Mouse (Mus musculus) heart, postnatal 4 days (tissue): ENCODE data around the gene Cir1. TPM values are rescaled to one million over a fixed set of nuclear protein-coding genes. Genes with fewer than 3 reads are reported as not detected.

Experiments used
- DNase-seq: peaks from one replicate; pipeline ENCODE4 v3.0.0; 2021
- total RNA-seq, 2 experiments: library from RNA; stranded (reverse); gene quantifications; 2 replicates each; pipeline ENCODE4 v1.2.3; 2021

The Cir1 gene
- total RNA-seq, 2 experiments from 2014 or later: 10.8 to 11.1 TPM

DNA sequence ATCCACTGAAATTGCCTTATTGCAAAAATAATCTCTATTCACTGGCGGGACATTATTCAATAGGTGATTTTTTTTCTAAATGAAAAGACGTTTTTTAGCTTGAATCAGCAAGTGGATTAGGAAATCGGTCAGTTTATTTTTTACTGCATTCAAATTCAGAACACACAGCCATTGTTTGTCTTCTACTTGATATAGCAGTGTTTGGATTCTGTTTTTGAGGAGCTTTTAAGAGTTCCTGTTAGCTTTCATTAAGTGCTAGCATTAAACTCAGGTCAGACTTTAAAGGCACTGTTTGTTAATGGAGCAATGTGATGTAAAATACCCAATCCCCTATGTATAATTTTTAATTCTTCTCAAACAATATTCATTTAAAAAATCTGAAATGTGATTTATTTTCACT, 13.7 kb downstream of the Cir1 start:
- DNase-seq: no peak

DNA sequence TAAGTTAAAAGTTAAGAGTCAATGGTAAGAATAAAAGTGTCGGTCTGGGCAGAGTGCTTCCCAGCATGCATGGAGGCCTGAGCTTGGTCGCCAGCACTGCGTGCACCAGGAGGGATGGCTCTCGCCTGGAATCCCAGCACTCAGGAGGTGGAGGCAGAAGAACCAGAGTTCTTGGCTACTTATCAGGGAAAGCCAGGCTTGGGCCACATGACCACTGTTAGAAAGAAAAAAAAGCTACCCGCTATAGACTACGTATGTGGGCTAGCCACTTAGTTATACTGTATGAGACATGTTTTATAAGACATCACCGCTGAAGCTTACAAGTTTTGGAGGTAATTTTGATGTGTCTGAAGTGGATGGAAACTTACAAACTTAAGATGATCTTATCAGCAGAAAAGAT, 14.3 kb downstream of the Cir1 start:
- DNase-seq: no peak

DNA sequence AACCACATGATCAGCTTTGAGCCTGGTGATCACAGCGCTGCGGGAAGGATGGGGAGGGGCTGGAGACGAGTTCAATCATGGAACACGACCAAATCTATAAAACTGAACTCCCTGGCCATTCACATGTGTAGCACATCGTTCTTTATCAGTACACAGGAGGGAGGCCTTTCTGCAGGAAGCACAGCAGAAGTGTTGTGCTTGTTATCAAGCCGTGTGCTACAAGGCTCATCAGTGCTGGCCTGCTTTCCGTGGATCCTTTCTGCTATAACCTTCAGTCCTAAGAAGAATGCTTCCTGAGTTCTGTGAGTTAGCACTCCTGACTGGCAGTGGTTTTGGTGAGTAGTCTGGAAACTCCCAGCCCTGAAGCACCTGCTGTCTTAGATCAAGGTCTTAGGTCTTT, 17.5 kb downstream of the Cir1 start:
- no peak for DNase-seq

DNA sequence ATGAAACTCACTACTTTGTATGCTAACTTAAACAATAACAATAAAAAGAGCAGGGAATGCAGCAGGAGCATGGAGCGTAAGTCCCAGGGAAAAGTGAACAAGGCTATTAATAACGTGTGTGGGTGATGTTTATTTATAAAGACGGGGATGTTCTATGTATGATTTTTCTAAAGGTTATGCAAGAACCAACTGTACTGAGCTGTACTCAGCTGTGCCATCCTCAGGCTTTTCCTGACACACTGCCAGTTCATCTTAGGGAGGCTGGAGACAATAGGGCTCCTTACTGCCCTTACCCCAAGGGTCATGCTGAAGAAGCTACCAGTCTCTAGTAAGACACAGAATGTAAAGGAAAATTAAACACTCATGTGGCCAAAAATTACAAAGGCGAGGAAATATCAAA, 21.4 kb downstream of the Cir1 start:
- no peak for DNase-seq

DNA sequence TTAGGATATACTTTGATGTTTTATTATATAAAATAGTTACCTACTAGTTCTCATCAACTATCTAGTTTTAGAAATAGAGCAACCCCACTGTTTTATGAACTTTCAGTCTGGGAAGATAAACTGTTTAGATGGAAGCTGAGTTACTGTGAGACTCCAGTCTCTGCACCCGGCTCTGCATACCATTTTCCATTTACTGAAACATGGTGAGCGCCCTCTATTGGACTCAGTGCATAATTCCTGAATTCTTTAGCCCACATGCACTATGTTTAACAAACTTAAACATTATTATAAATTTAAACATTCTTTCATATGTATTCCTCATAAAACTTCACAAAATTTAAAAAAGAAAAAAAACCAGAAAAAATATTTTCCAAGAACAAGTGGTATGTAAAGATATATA, 26.9 kb downstream of the Cir1 start:
- DNase-seq: no peak

DNA sequence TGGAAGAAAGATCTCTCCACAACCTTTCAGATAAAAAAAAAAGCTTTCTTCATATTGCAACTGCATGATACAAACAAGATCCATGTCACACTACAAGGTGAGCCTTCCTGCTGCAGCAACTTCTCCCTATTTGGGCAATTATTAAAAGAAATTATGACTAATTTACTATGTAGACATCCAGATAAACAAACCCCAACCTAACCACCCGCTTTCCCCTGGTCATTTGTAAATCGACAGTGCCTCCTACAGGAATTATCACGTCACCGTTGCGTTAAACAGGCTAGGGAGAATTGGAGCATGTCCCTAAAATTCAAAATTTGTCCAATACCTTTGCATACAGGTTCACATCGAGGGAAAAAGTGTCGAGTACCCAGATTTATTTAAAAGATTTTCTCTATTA, 30.8 kb downstream of the Cir1 start:
- no peak for DNase-seq

- DNase-seq: no peak
Observed at GRCm38 (mm10) chr2:73281048-73281661, 31.3 kb downstream of the Cir1 start.

GRCm38 (mm10) chr2:73280356-73281047, 32.0 kb downstream of the Cir1 start:
- no peak for DNase-seq

DNA sequence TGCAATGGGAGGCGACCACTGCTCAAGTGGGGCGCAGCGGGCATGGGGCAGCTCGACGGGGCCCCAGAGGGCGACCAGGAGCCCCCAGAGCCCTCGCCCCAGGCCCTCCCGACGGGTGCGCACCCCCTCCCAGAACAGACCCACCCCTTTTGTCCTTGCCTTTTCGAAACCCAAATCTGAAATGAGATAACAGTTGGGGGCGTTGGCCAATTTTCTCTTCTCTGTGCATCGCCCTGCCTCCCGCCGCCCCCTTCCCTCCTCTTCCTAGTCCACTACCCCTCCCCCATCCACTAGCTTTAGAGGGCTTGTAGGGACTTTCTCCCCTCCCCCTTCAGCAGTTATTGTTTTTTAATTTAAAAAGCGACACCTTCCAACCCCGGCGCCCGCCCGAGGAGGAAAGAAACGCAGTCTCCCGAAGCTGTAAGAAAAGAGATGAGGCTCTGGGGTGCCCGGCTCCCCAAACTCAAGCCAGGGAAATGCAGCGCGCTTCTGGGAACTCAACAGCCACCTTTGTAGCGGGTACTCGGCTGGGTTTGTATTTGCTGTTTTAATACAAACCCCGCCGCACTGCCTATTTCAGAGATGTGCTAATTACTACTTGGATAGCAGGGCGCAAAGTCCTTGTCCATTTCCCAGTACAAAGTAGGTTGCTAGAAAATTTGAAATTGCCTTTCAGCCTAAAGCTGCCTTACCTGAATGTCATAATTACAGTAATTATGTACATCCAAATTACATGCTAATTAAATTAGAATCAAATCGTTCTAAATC, 33.0 kb downstream of the Cir1 start:
- DNase-seq: no peak

DNA sequence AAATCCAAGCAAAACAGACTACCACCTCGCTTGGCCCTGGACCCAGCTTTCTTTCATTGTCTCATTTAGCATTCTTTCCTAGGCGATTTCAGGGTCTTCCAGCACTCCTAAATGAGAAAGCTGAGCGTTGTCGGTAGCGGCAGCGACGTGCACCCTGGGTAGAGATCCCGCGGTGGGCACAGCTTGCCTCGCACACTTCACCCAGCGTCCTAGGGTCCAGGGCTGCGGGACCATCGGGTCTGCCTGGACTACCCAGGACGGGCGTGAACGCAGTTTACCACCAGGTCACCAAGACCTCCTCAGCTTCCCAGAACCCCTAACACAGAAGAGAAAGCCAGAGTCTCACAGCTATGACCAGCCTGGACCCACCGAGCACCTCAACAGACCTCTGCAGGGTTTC, 33.6 kb downstream of the Cir1 start:
- peak; percentile 23 for DNase-seq

DNA sequence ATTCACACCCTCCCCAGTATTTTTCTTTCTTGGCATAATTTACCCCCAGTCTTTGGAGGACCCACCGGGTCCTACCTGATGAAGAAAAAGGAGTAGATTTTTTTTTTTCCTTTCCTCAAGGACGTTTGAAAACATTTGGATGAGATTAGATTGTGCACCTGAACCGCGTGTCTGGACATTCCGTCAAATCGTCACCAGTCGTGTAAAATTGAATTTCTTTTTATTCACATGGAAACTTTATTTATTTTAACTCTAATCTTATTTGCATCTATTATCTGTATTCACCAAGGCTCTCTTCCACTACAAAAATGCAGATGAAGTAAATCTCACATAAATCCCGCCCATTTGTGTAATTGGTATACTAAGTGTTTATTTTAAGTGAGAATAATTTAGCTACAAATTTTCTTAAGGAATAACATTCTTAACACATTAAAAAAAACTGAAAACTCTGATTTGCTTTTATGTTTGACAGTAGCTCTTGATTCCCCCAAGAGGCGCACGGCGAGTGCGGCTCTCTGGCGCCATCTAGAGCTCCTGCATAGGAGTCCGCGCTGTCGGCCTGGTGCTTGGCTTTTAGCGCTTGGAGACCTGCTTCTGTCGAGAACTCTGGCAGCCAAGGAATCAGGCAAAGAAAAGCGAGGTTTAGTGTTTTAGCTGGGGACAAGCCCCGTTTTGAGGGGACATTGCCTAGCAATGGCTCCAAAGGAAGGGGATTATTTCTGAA, 34.2 kb downstream of the Cir1 start:
- peak; percentile 94 for DNase-seq

GRCm38 (mm10) chr2:73277709-73278075, 34.8 kb downstream of the Cir1 start:
- peak; percentile 26 for DNase-seq

- DNase-seq: no peak
Observed at GRCm38 (mm10) chr2:73277021-73277708, 35.3 kb downstream of the Cir1 start.

- no peak for DNase-seq
Observed at GRCm38 (mm10) chr2:73276141-73276571, 36.3 kb downstream of the Cir1 start.

DNA sequence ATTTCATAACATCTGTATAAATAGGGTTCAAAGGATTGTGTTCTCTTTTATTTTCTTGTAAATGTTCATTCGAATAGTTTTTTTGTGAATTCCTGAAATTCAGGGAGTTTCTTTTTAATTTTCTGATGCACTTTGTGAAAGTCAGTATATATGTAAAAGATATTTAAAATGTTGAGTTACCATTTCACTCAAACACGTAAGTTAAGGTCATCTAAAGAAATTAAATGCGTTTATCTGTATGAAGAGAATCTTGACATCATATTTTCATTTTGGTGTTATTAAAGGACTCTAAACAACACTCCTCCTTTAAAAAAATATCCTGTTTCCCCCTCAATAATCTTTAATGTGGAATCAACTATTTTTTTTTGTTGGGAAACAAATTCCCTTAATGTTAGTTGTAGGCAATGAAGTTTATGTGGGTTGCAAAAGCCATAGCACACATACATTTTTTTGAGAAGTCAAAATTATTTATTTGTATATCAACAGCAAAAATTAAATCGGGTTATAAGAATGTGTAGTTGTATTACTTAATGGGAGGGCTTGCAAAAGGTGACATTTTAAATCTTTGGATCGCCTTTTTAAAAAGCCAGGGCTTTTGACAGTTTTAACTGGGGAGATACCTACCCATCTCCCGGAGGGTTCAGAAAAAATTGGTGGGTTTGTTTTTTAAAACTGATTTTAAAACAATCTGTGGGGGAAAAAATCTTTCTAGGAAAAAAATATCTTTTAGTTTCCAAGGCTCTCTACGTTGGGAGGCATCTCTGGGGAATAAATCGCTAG, 37.0 kb downstream of the Cir1 start:
- DNase-seq: no peak

DNA sequence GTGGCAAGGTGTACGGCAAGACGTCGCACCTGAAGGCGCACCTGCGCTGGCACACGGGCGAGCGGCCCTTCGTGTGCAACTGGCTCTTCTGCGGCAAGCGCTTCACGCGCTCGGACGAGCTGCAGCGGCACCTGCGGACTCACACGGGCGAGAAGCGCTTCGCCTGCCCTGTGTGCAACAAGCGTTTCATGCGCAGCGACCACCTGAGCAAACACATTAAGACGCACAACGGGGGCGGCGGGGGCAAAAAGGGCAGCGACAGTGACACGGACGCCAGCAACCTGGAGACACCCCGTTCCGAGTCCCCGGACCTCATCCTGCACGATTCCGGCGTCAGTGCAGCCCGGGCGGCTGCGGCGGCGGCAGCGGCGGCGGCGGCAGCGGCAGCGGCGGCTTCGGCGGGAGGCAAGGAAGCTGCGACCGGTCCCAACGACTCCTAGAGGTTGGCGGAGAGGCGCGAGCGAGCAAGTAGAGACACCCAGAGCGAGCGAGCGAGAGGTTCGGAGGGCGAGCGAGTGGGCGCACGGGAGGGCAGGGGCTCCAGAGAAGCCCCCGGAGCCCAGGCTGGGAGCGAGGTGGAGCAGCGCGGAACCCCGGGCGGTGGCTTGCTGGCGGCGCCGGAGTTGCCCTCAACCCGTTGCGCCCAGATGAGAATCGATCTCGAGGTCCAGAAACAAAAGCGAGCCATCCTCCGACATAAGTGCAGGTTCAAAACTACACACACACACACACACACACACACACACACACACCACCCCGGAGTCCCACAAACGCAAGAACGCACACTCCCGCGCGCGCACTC, 38.2 kb downstream of the Cir1 start:
- DNase-seq: peak; percentile 41

GRCm38 (mm10) chr2:73273249-73274118, 39.0 kb downstream of the Cir1 start:
- peak; percentile 37 for DNase-seq

DNA sequence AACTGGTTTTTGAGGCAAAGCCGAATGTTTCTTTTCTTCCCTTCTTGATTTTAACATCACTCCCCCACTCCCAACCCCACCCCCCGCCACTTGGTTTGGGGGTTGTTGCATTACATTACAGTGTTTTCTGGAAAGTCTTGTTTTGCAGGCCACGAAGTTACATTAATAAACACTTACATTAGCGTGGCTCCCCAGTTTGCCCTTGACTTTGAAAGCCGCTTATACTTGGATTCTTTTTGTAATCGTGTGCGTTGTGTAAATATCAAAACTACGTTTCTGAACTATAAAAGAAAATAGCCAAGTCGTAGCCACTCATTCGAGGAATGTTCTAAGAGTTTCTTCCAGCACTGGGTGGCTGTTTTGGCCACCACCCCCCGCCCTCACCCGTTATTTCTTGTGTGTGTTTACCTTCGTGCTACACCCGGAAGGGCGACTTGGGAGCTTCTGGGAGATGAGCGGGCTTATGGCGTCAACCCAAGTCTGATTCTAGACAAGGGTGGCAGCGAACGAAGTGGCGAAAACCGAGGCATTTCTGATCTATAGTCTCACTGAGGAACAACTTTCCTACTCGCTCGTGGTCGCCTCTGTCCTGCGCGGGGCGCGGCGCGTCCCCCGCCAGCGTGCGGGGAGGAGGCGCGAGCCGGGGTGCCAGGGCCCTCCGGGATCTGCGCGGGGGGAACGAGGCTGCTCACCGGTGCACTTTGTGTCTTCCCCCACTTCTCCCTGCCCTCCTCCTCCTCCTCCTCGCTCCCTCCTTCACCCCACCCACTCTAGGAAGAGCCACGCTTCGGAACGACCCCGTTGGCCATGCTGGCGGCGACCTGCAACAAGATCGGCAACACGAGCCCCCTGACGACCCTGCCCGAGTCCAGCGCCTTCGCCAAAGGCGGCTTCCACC, 39.9 kb downstream of the Cir1 start:
- no peak for DNase-seq
